Mouse (Mus musculus) left cerebral cortex, adult 8-10 months (tissue): ENCODE measurements around the gene Agfg1. TPM values are rescaled to one million over a fixed set of nuclear protein-coding genes. Genes with fewer than 3 reads are reported as not detected.

Source experiments
- DNase-seq, 2 experiments: peaks; one replicate each; pipeline ENCODE4 v3.0.0; 2022; ENCODE audit warnings: low spot score in 2 of 2
- total RNA-seq, 4 experiments: library from RNA; stranded (reverse); gene quantifications; 2 replicates each; pipeline ENCODE4 v1.2.4; 2022

Agfg1 gene
- total RNA-seq, 4 experiments from 2014 or later = 59.0 to 69.1 (median 62.1) TPM

- DNase-seq = no peak
These were observed 15.1 kb upstream of the Agfg1 start for GRCm38 (mm10) chr1:82824147-82824546.

- no peak for DNase-seq
These were observed 14.0 kb upstream of the Agfg1 start for GRCm38 (mm10) chr1:82825256-82825655.

- DNase-seq = no peak
These were observed 13.5 kb upstream of the Agfg1 start for GRCm38 (mm10) chr1:82825783-82826182.

DNA sequence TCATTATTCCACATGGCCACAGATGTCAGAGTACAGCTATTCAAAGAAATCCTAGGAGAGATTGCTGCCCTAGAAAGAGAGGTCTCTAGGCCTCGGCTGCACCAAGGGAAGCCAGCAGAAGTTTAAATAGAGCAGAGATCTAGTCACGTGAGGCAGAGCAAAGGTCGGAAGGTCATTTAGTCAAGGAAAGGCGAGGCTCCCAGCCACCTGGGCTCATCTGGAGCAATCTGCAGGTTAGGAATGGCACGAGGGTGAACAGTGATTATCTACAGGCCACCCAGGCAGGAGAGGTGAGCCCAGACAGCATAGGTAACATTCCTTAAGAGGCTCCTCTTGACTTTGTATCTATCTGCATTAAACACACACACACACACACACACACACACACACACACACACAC lies 12.4 kb upstream of the Agfg1 start:
- no peak for DNase-seq

GRCm38 (mm10) chr1:82830771-82831170 lies 8.5 kb upstream of the Agfg1 start:
- DNase-seq = no peak

DNA sequence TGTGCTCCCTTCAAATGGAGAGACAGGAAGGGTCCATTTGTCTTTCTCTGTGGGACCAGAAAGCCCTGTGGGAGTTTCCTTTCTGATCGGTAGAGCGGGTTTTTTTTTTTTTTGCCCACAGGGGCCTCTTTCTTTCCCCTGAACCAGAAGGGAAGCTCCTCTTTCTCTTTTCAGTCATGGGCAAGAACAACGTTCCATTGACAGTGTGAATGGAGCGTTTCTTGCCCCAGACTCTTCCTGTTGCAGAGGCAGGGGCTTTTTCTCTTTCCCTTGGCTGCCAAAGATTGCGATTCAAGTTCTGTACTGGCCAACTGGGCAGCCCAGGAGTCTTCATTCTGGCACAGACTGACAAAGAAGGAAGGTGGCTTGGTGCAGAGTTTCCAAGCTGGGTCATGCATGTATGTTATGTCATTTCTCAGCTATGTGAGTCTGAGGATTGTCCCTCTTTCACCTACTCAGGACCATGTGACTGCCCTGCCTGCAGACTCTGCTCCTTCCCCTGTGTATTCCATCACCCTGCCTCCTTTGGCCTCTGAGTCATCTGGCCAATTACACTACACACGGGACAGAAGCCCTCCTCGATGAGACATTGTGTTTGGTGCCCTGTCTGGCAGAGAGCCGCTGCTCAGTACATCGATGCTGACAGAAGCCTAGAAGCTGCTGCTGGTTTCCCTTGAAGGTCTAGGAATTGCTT lies 7.6 kb upstream of the Agfg1 start:
- no peak for DNase-seq

GRCm38 (mm10) chr1:82832495-82833021 lies 6.7 kb upstream of the Agfg1 start:
- no peak for DNase-seq

DNA sequence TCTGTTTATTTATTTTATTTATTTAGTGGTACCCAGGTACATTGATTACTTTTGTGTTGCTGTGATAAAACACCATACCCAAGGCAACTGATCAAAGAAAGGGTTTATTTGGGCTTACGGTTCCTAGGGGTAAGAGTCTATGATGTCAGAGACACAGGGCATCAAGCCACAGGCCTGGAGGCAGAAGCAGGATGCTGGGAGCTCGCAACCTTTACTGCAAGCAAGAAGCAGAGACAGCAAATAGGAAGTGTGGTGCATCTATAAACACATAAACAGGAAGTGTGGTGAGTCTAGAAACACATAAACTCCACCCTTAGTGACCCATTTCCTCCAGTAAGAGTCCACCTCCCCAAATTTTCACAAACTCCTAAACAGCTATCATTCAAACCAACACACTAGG lies 5.8 kb upstream of the Agfg1 start:
- DNase-seq = no peak

GRCm38 (mm10) chr1:82834572-82834971 lies 4.7 kb upstream of the Agfg1 start:
- DNase-seq = no peak

DNA sequence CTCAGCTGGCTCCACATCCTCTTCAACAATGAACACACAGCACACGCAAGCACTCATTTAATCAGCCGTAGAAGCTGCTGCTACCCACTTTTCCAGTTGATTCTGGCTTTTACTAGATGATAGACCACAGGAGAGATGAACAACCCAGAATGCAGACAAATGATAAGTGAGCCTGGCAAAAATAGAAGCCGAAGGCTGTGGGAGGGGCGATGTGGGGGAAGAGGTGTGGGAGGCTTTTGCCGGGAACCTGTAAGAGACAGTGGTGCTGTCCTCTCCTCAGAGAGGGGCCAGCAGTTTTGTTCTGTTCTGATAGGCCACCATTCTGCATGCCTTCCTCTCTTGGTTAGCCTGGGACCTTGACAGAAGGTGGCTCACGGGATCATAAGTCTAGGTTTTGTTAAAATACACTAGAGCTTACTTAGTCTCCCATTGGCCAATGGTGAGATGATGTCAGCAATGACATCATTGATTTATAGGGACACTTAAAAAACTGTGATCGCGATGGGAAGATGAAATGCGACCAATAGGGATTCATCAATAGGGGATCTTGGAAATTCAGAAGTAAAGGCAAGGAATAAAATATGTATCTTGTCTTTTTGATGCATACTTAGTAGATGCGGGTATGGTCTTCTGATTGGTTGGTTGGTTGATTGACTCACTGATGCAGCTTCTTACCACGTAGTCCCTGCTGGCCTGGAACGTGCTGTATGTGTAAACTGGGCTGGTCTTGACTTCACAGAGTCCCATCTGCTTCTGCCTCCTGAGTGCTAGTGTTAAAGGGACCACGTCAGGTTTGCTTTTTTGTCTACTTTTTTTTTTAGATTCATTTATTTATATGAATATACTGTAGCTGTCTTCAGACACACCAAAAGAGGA lies 2.7 kb upstream of the Agfg1 start:
- DNase-seq = no peak

DNA sequence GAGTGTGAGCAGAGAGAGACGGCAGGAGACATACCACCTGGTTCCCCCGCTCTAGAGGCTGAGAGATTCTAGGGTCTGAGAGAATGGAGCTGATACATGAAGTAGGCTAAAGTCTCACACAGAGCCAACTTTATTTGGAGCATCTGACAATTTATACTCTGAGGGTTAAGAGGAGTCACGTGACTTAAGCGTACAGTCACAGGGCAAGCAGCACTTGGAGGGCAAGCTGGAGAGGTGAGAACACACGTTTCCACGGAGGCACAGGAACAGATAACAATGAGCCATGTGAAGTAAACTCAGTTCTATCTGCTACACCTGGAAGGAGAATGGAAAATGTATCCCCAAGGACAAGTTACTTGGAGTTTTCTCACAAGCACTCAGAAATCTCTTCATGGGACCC lies 1.7 kb upstream of the Agfg1 start:
- DNase-seq = no peak

- DNase-seq = no peak
These were observed 601 bp upstream of the Agfg1 start for GRCm38 (mm10) chr1:82838469-82839295.

DNA sequence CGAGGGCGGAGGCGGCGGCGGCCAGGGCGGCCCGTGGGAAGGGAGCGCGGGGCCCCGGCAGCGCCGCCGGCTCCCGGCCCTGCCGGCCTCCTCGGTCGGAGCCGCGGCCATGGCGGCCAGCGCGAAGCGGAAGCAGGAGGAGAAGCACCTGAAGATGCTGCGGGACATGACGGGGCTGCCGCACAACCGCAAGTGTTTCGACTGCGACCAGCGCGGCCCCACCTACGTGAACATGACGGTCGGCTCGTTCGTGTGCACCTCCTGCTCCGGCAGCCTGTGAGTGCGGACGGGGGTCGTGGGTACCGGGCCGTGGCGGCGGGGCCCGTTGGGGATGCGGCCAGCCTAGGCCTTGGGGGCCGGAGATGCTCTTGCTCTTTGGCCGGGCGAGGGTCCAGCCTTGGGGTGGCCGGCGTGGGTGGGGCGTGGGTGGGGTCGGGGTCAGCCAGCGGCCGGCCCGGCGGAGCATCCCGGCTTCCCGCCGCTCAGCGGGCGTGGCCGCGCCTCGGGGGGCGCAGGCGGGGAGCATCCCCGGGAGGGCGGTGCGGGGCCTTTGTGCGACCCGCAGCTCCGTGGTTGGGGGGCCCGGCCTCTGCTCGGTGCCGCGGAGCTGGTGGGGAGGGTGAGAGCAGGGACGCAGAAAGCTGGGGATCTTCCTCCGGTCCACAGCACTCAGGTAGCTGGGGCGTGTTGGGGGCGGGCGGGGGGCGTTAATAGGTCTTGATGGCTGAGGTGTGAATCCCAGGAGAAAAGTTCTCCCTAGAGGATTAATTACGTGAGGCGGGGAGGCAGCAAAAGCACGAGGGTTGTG lies 535 bp downstream of the Agfg1 start:
- no peak for DNase-seq

DNA sequence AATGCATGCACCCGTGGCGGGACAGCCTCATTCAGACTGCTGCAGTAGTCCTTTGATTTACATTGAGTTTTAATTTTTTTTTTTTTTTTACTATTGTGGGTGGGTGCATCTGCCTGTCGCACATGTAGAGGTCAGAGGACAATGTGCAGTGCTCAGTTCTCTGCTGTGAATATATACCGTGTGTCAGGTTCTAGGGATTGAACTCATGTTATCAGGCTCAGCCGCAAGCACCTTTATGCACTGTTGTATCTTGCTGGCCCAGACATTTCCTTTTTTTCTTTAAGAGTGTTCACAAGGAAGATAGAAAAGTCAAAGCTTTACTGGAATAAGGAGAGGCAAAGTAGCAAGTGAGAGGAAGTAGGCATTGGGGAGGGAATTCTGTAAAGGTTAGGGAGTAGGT lies 16.4 kb downstream of the Agfg1 start:
- no peak for DNase-seq

- DNase-seq = no peak
These were observed 19.0 kb downstream of the Agfg1 start for GRCm38 (mm10) chr1:82858236-82858635.

DNA sequence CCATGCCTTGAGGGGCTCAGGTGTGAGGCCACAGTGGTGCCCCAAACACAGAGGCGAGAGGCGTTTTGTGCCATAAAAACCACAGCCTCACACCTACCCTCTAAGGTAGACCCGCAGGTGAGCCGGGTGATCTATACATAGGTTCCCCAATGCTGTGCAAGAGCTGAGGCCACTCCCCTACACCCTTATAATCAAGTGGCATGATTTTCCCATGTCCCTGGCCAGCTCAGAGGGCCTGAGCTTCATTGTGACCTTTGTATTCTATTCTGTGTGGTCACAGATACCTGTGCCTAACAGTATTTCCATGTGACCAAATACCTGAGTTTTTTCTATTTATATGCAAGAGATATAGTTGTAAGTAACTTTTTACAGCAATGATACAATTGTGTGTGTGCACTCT lies 21.1 kb downstream of the Agfg1 start:
- no peak for DNase-seq

DNA sequence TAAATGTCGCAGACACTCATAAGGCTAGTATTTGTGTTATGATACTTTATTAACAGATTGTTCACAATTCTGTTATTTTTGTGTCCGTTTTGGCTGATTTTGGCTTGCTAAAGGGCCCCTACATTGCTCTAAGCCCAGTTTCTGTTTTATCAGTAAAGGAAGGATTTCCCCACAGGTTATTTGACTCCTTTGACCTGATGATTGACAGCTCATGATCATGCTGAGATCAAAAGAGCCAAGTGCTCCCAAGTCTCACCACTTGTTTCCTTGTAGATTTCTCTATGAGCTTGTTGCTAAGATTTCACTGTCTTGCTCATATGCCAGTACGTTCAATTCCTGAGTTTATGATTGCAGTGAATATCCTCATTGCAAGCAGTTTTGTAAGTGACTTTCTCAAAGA lies 30.9 kb downstream of the Agfg1 start:
- no peak for DNase-seq

DNA sequence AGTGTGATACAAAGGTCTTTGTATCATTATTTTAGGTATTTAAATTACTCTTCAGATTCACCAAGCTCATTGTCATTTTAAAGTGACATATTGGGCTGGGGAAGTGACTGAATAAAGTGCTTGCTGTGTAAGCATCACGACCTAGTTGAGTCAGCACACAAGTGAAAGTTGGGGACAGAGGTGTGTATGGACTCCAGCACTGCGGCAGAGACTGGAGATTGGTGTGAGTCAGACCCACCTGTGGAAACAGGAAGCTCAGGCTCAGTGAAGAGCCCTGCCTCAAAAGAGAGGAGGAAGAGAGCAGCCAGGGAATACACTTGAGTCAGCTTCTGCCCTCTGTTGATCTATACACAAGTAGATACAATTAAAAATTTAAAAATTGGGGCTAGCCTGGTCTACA lies 39.9 kb downstream of the Agfg1 start:
- DNase-seq = no peak

DNA sequence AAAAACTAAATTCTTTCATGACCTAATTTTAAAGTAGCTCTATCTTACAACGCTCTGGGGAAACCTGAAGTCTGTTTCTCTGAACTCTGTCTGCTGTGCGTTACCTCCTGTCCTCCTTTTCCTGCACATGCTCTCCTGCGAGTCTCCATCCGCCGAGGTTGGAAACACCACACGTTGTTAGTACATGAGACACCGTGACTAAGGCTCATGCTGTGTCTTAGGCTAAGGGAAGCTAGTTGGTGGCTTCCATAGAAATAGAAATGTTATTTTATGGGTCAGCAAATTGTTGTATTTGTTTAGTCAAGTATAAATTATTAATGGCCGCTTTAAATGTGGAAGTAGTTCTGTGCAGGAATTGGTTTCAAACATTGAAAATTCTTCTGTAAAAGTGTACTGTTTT lies 40.9 kb downstream of the Agfg1 start:
- DNase-seq = no peak

DNA sequence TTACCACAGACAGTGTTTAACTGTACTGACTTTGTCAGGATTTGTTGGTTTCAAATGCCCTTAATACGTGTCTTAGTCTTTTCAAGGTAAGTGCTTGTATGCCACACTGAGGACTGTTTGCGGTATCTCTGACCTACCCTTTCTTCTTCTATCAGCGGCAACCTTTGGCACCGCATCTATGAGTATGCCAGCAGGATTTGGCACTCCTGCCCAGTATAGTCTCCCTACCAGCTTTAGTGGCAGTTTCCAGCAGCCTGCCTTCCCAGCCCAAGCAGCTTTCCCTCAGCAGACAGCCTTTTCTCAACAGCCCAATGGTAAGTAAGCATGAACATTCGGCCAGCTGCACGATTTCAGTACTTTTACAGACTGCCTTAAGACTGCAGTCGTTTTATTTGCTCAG lies 54.0 kb downstream of the Agfg1 start:
- no peak for DNase-seq

DNA sequence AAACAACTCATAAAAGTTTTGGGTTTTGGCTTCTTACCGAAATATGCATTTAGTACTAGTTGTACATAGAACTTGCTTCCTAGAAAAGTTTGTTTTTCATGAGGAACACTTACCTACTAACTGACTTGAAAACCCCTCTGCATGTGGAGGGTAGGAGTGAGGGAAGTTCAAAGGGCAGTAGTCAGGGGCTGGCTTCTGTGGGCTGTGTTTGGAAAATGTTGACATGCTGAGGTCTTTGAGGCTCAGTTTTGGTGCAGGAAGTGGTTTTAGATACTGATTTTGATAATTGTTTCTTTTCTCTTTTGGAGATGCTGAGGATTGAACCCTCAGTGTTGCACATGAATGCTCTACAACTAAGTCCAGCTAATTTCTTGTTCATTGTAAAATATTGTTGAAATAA lies 61.3 kb downstream of the Agfg1 start:
- no peak for DNase-seq
